Mouse (Mus musculus) CH12.LX (cell line): ENCODE measurements around the gene Ptov1.

Experiments used
- BHLHE40 ChIP-seq: IDR thresholded peaks from 2 replicates; pipeline ENCODE4 v1.6.1; 2011; ENCODE audit warnings: mild to moderate bottlenecking, low read depth, low read length, improper control_type of control experiment
- ETS1 ChIP-seq: conservative IDR thresholded peaks from 2 replicates; pipeline ENCODE4 v1.6.1; 2012; ENCODE audit warnings: low read depth, mild to moderate bottlenecking, inconsistent platforms, low read length, improper control_type of control experiment, moderate library complexity
- JUND ChIP-seq: conservative IDR thresholded peaks from 2 replicates; pipeline ENCODE4 v1.6.1; 2011; ENCODE audit warnings: low read depth, low read length, improper control_type of control experiment
- KAT2A ChIP-seq: IDR thresholded peaks from 2 replicates; pipeline ENCODE4 v1.6.1; 2012; ENCODE audit warnings: low read length, improper control_type of control experiment, inconsistent platforms; ENCODE audit not compliant: insufficient replicate concordance
- MAX ChIP-seq: IDR thresholded peaks from 2 replicates; pipeline ENCODE4 v1.6.1; 2011; ENCODE audit warnings: low read length, improper control_type of control experiment
- POLR2A ChIP-seq: IDR thresholded peaks from 2 replicates; pipeline ENCODE4 v1.6.1; 2011; ENCODE audit warnings: low read depth, mild to moderate bottlenecking, improper control_type of control experiment, low read length
- ZKSCAN1 ChIP-seq: IDR thresholded peaks from 2 replicates; pipeline ENCODE4 v1.6.1; 2012; ENCODE audit warnings: low read depth, inconsistent platforms, low read length, improper control_type of control experiment, borderline replicate concordance

DNA sequence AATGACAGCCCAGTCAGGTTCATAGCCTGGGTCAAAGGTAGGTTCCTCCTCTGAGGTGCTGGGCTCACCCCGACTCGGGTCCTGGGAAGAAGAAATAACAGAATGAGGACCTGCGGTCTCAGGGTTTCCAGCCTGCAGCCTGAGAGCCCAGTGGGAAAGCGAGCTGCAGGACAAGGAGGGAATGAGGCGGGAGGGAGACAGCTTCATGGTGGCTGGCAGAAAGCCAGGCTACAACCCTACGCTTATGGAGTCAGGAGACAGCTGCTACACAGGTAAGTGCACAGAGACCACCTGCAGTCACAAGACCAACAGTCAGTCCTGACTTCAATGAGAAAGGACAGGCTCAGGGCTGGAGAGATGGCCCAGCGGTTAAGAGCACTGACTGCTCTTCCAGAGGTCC lies 22.8 kb downstream of the Ptov1 start:
- no peak for TF ChIP-seq MAX
- no peak for TF ChIP-seq ZKSCAN1
- TF ChIP-seq JUND: no peak
- TF ChIP-seq BHLHE40: no peak
- TF ChIP-seq POLR2A: no peak
- TF ChIP-seq KAT2A: no peak
- no peak for TF ChIP-seq ETS1
